Mouse (Mus musculus) hindbrain, embryonic 14.5 days (tissue): ENCODE measurements around the gene Gdf11. TPM values are rescaled to one million over a fixed set of nuclear protein-coding genes. Genes with fewer than 3 reads are reported as not detected.

Experiments
- ATAC-seq: fragments of 200-750 bp; cut with Nextera tagmentation; 2 replicates; pipeline ENCODE4 v1.8.0; 2017; ENCODE audit warnings: moderate number of reproducible peaks, mild to moderate bottlenecking, moderate TSS enrichment, moderate library complexity; ENCODE audit not compliant: low FRiP score
- DNase-seq: peaks from one replicate; pipeline ENCODE4 v3.0.0-alpha.2; 2015; ENCODE audit warnings: low spot score
- H3K27ac ChIP-seq: fragments of 300-500 bp; sonication (generic); 2 replicates; pipeline ENCODE4 v1.5.1; 2014; ENCODE audit warnings: mild to moderate bottlenecking, moderate library complexity
- H3K27me3 ChIP-seq: fragments of 300-500 bp; sonication (generic); 2 replicates; pipeline ENCODE4 v1.6.1; 2014; ENCODE audit warnings: mild to moderate bottlenecking, low read length, mixed read lengths; ENCODE audit not compliant: control insufficient read depth, insufficient read depth
- H3K36me3 ChIP-seq: fragments of 300-500 bp; sonication (generic); replicated peaks from 2 replicates; pipeline ENCODE4 v1.6.1; 2014; ENCODE audit not compliant: control insufficient read depth, insufficient read depth
- H3K4me1 ChIP-seq: fragments of 300-500 bp; sonication (generic); replicated peaks from 2 replicates; pipeline ENCODE4 v1.6.1; 2014; ENCODE audit warnings: antibody characterized with exemption, low read length, mixed read lengths; ENCODE audit not compliant: control insufficient read depth, insufficient read depth
- H3K4me2 ChIP-seq: fragments of 300-500 bp; sonication (generic); replicated peaks from 2 replicates; pipeline ENCODE4 v1.6.1; 2014; ENCODE audit warnings: mild to moderate bottlenecking, moderate library complexity
- H3K4me3 ChIP-seq: fragments of 300-500 bp; sonication (generic); replicated peaks from 2 replicates; pipeline ENCODE4 v1.5.1; 2014; ENCODE audit warnings: mild to moderate bottlenecking, low read length
- H3K9ac ChIP-seq: fragments of 300-500 bp; sonication (generic); 2 replicates; pipeline ENCODE4 v1.6.1; 2014
- H3K9me3 ChIP-seq: fragments of 300-500 bp; sonication (generic); 2 replicates; pipeline ENCODE4 v1.6.1; 2016; ENCODE audit warnings: low read length; ENCODE audit not compliant: control insufficient read depth
- WGBS: fragments of 180-500 bp; shearing (Covaris S2); extraction: QIAGEN DNeasy Blood & Tissue Kit; methylation state at CpG from one replicate; pipeline ENCODE4 v1.1.7; 2014; 5-methylcytosine and 5-hydroxymethylcytosine counted together
- polyA plus RNA-seq: library from polyadenylated mRNA; unstranded; fragments of >200 nt; fragmentation: Nextera tagmentation; extraction: Ambion mirVana; gene quantifications from 2 replicates; pipeline ENCODE4 v1.2.1, GENCODE M21; 2014

The Gdf11 gene
- polyA plus RNA-seq, 1 experiment from 2014 or later, result 5.9 TPM

DNA sequence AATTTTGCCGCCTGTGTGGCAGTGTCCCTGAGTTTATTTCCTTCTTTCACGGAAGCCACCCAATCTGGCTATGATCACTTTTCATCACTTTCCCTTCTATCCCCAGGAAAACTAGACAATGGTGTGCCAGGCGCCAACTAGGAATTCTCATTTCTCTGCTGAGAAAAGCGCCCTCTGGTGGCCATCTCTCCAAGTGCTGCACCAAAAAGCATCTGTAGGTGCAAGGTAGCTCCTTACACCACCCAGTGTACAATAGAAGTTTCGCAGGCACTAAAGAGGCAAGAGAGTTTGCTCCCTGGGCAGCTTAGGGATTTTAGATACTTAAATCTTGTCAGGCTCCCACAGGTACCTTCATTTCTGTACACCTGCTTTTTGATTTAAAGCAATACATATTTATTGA lies 21.7 kb upstream of the Gdf11 start:
- 8% methylated on average over 5 of the region's 5 CpGs for WGBS
- Histone ChIP-seq H3K9ac (no peak overlapping the region), H3K4me2 (no peak overlapping the region), H3K9me3 (no peaks in the 10 kb centered on the region), H3K27me3 (0 out of 2 replicates have a peak, but pooled peaks cover 6% of the 10 kb centered on the region), H3K27ac (no peak overlapping the region), H3K36me3 (peaks cover 20% of the 10 kb centered on the region; the same call in 1 of the 2 replicates), H3K4me3 (no peak overlapping the region), H3K4me1 (peaks cover 11% of the 10 kb centered on the region; the same call in 1 of the 2 replicates)
- DNase-seq (peak; percentile 97), ATAC-seq (peak; percentile 35; the same call in 1 of the 2 replicates)

DNA sequence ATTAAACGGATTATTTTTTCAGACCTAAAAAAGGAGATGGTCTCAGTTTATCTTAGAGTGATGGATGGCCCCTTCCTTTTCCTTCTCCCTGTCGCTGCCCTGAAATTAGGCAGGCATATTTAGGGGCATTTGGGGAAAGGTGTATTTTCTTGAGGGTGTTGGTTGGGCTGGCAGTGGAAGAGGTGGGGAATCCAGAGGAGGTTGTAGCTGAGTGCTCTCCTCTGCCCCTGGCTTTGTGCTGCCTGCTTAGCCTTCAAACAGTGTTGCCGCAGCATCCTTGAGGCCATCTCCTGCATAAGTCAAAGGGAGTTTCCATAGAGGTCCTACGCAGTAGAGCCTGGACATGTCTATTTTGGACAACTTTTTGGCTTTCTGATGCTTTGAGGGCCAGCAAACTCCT lies 21.3 kb upstream of the Gdf11 start:
- 92% methylated on average over 4 of the region's 4 CpGs for WGBS
- no peak overlapping the region for H3K4me3 ChIP-seq
- no peak for DNase-seq
- no peak overlapping the region for H3K9ac ChIP-seq
- H3K36me3 ChIP-seq, result peaks cover 20% of the 10 kb centered on the region; the same call in 1 of the 2 replicates
- no peak overlapping the region for H3K27ac ChIP-seq
- H3K27me3 ChIP-seq, result 0 out of 2 replicates have a peak, but pooled peaks cover 9% of the 10 kb centered on the region
- no peaks in the 10 kb centered on the region for H3K9me3 ChIP-seq
- peaks cover 7% of the 10 kb centered on the region; the same call in 1 of the 2 replicates for H3K4me1 ChIP-seq
- no peak overlapping the region for H3K4me2 ChIP-seq
- ATAC-seq, result no peak

DNA sequence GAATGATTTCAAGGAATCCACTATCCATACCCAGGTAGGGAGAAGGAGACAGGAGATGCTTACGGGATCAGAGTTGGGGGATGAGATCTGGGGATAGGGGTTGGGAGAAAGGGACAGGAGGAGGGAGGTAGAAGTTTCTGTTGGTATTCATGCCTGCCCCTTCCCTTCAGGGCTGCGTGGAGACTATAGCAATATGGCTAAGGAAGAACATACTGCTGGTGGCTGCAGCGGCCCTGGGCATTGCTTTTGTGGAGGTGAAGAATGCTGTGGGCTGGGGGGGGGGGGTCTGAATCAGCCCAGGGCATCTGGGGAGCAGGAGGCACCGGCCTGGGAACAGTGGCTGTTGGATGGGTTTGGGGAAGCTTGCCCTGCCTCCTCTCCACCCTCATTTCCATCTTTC lies 20.8 kb upstream of the Gdf11 start:
- H3K9ac ChIP-seq, result no peak overlapping the region
- no peak overlapping the region for H3K4me3 ChIP-seq
- peaks cover 16% of the 10 kb centered on the region; the same call in 1 of the 2 replicates for H3K36me3 ChIP-seq
- no peak overlapping the region for H3K4me2 ChIP-seq
- 61% methylated on average over 4 of the region's 4 CpGs for WGBS
- no peak overlapping the region for H3K27ac ChIP-seq
- H3K27me3 ChIP-seq, result 0 out of 2 replicates have a peak, but pooled peaks cover 9% of the 10 kb centered on the region
- DNase-seq, result no peak
- ATAC-seq, result no peak
- H3K9me3 ChIP-seq, result no peaks in the 10 kb centered on the region
- peaks cover 6% of the 10 kb centered on the region; the same call in 1 of the 2 replicates for H3K4me1 ChIP-seq

DNA sequence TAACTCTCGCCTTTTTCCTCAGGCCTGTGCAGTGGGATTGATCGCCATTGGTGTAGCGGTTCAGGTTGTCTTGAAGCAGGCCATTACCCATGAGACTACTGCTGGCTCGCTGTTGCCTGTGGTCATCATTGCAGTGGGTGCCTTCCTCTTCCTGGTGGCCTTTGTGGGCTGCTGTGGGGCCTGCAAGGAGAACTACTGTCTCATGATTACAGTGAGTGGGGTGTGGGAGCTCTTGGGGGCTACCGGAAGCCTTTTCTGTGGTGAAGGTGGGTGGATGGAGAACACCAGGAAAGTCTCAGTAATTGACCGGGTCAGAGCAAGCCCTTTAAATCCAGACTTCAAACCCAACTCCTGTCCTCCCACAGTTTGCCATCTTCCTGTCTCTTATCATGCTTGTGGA lies 19.9 kb upstream of the Gdf11 start:
- peaks cover 6% of the 10 kb centered on the region; the same call in 1 of the 2 replicates for H3K4me1 ChIP-seq
- H3K4me3 ChIP-seq, result 0 out of 2 replicates have a peak overlapping the region, but pooled peaks have one; percentile 53
- 93% methylated on average over 6 of the region's 6 CpGs for WGBS
- H3K9ac ChIP-seq, result no peak overlapping the region
- no peak for ATAC-seq
- no peak for DNase-seq
- 0 out of 2 replicates have a peak, but pooled peaks cover 9% of the 10 kb centered on the region for H3K27me3 ChIP-seq
- peak overlapping the region; percentile 81 for H3K4me2 ChIP-seq
- no peaks in the 10 kb centered on the region for H3K9me3 ChIP-seq
- H3K27ac ChIP-seq, result no peak overlapping the region
- peaks cover 9% of the 10 kb centered on the region; the same call in 1 of the 2 replicates for H3K36me3 ChIP-seq

DNA sequence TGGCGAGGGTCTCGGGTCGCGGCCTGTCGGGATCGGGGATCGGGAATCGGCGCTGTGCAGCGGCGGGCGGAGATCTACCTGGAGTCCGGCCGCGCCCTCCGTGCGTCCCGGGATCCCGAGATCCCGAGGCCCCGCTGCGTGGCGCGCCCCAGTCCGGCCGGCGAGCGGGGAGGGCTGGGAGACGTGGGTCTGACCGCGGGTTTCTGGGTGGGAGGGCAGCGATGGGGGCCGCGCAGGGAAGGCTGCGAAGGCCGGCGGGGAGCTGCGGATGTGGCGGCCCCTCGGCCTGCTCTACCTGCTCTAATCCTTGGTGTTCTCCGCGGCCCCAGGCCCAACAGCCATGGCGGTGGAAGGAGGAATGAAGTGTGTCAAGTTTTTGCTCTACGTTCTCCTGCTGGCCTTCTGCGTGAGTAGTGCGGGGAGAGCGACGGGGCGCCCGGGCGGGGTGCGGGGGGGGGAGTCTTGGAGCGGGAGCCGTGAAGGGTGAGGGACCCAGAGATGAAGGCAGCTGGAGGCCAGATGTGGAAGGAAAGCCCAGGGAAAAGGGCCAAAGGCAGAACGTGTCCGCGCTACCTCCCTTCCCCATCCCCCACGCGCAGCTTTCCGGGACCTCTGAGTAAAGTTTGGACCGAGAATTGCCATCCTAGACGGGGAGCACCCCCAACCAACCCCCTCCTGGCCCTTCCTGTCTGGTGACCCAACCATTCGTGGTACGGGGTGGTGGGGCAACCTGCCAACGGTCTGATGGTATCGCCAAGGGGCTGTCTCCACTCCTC lies 18.7 kb upstream of the Gdf11 start:
- peak overlapping the region; percentile 64 for H3K9ac ChIP-seq
- peaks cover 6% of the 10 kb centered on the region; the same call in 1 of the 2 replicates for H3K4me1 ChIP-seq
- H3K4me2 ChIP-seq, result peak overlapping the region; percentile 81
- H3K4me3 ChIP-seq, result peak overlapping the region; percentile 53
- H3K9me3 ChIP-seq, result no peaks in the 10 kb centered on the region
- H3K27ac ChIP-seq, result peak overlapping the region; percentile 49; the same call in 1 of the 2 replicates
- WGBS, result 2% methylated on average over 64 of the region's 66 CpGs
- ATAC-seq (peak; percentile 31), DNase-seq (no peak)
- peaks cover 6% of the 10 kb centered on the region; the same call in 1 of the 2 replicates for H3K36me3 ChIP-seq
- H3K27me3 ChIP-seq, result 0 out of 2 replicates have a peak, but pooled peaks cover 9% of the 10 kb centered on the region

DNA sequence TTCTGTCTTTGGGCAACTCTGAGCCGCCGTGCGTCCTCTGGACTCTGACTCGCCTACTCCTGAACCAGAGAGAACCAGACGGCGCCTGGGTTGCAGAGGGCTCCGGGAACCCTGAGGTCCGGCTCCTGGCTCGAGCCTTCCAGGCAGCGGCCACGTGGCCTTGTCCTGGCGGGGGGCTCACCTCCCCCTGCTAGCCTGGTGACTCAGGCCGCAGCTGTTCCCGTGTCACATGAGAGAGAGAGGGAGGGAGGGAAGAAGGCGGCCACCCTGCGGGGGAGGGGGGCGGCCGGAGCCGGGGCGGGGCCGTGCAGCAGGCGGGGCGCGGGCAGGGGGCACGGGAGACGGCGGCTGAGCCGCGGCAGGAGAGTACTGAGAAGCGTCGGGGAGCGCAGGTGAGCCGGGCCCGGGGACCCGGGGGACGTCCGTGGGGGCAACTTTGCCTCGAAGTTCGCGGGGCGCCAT lies 18.1 kb upstream of the Gdf11 start:
- DNase-seq, result no peak
- peak overlapping the region; percentile 15 for H3K27ac ChIP-seq

DNA sequence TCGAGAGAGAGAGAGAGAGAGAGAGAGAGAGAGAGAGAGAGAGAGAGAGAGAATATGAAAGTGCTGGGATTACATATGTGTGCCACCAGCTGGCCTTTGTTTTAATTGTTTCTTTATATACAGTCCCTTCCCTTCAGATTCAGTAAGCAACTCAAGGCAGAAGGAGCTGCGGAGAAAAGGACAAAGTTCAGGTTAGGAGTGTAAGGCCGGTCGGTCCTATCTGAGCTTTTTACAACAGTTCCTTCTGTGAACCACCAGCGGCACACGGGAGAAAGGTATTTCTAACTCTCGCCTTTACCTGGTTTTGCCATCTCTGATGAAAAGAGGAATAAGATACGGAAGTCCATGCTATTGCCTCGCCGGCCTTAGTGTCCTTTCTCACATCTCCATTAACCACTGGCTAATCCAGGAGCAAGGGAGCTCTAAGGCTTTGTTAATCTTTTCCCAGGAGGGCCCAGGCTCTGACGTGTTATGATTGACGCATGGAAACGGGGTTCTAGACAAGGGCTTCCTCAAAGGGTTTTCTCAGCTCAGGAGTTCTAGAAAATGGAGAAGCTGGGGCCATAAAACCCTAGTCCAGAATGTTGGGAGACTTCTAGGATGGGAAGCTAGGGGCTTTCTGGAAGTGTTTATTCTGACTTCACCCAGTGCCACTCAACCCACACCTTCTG lies 17.4 kb upstream of the Gdf11 start:
- Histone ChIP-seq H3K9me3 (no peaks in the 10 kb centered on the region), H3K9ac (peak overlapping the region; percentile 64; the same call in 1 of the 2 replicates), H3K27me3 (0 out of 2 replicates have a peak, but pooled peaks cover 9% of the 10 kb centered on the region), H3K4me3 (peak overlapping the region; percentile 53), H3K4me1 (peaks cover 6% of the 10 kb centered on the region; the same call in 1 of the 2 replicates), H3K36me3 (no peaks in the 10 kb centered on the region; the same call in 1 of the 2 replicates), H3K4me2 (peak overlapping the region; percentile 81), H3K27ac (peak overlapping the region; percentile 15)
- ATAC-seq, result no peak
- 55% methylated on average over 13 of the region's 13 CpGs for WGBS
- no peak for DNase-seq

More for the DNA sequence above, 18.1 kb upstream of the Gdf11 start:
- Histone ChIP-seq H3K4me1 (peaks cover 6% of the 10 kb centered on the region; the same call in 1 of the 2 replicates), H3K36me3 (peaks cover 3% of the 10 kb centered on the region; the same call in 1 of the 2 replicates), H3K4me3 (peak overlapping the region; percentile 53), H3K9me3 (no peaks in the 10 kb centered on the region), H3K27me3 (0 out of 2 replicates have a peak, but pooled peaks cover 9% of the 10 kb centered on the region), H3K4me2 (peak overlapping the region; percentile 81), H3K9ac (peak overlapping the region; percentile 64)
- peak; percentile 75 for ATAC-seq
- 0% methylated on average over 30 of the region's 41 CpGs for WGBS

DNA sequence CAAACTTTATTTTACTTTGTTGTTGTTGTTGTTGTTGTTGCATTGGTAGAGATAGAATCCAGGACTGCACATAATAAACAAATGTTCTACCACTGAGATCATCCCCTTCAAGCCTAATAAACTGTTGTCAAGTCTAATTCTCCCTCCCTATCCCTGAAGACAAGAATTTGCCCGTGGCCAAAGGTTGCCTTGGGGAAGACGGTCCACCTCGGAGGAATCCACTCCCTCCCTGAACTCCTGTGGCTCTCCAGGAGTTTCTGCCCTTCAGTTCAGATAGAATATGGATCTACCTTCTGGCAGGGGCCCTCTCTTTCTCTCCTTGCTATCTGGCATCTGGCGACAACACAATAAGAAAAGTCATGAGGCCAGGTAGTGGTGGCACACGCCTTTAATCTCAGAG lies 13.3 kb upstream of the Gdf11 start:
- DNase-seq, result no peak
- ATAC-seq, result no peak
- Histone ChIP-seq H3K4me1 (peaks cover 6% of the 10 kb centered on the region; the same call in 1 of the 2 replicates), H3K9ac (no peak overlapping the region), H3K27me3 (0 out of 2 replicates have a peak, but pooled peaks cover 9% of the 10 kb centered on the region), H3K36me3 (no peaks in the 10 kb centered on the region), H3K4me3 (no peak overlapping the region), H3K4me2 (no peak overlapping the region), H3K27ac (no peak overlapping the region), H3K9me3 (no peaks in the 10 kb centered on the region)
- 68% methylated on average over 5 of the region's 5 CpGs for WGBS
